Mouse (Mus musculus) v-Abl transformed pro-B cells (cell line): ENCODE results near the gene Ifi47.

Experiments used
- in situ Hi-C, 2 experiments: fragments of 400-800 bp; cut with MboI; formaldehyde crosslinking; loops; one replicate each; pipeline ENCODE4 v1.15.1; 2025; ENCODE audit not compliant: unreplicated experiment in 2 of 2

Ifi47 gene

GRCm38 (mm10) chr11:49114158-49114557 is 37.8 kb downstream of the Ifi47 start:
- in situ Hi-C loops = loop anchor here in 1 of 2 experiments (5.0 kb wide), 1 partner anchor 148 kb away; no protein-coding TSS in a partner anchor

GRCm38 (mm10) chr11:49114774-49115173 is 38.4 kb downstream of the Ifi47 start, which contains the start of gene Olfr1396:
TSS of gene Olfr1396 (minus strand) at chr11:49114874.
- in situ Hi-C loops = loop anchor here (5.0 kb wide), 2 partner anchors 148 to 158 kb away; no protein-coding TSS in a partner anchor

- in situ Hi-C loops = loop anchor here in 1 of 2 experiments (5.0 to 10.0 kb wide), 2 partner anchors 153 to 285 kb away; no protein-coding TSS in a partner anchor
Measured at GRCm38 (mm10) chr11:49119635-49120034, 43.2 kb downstream of the Ifi47 start.

GRCm38 (mm10) chr11:49124169-49124568 is 47.8 kb downstream of the Ifi47 start:
- in situ Hi-C loops = loop anchor here in 1 of 2 experiments (10.0 kb wide), 1 partner anchor 281 kb away; no protein-coding TSS in a partner anchor

GRCm38 (mm10) chr11:49141974-49142373 is 65.6 kb downstream of the Ifi47 start, which contains the start of gene Olfr1395:
TSS of gene Olfr1395 (plus strand) at chr11:49142274.
- in situ Hi-C loops = no loop called here
